Mouse (Mus musculus) MEL-GATA-1-ER (cell line): ENCODE data around the gene Ndufs2.

Experiments
- DNase-seq: peaks from one replicate; pipeline ENCODE4 v3.0.0-alpha.2; 2012; ENCODE audit warnings: low read depth; ENCODE audit errors: extremely low read depth

Ndufs2 gene

DNA sequence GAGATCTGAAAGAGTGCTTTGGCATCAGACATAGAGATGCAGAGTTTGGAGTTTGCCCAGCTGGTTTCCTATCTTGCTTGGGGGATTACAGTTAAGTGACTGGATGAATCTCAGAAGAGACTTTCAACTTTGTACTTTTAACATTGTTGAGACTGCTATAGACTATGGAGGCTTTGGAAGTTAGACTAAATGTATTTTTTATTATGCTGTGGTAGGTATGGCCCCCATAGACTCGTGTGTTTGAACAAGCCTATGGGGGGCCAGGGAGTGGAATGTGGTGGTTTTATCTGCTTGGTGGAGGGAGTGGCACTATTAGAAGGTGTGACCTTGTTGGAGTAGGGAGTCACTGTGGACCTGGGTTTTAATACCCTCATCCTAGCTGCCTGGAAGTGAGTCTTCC is 51.7 kb downstream of the Ndufs2 start:
- no peak for DNase-seq

GRCm38 (mm10) chr1:171195887-171196397 is 55.2 kb downstream of the Ndufs2 start, which contains the start of gene Pcp4l1:
Gene Pcp4l1, minus strand, starts transcription at chr1:171196268.
- DNase-seq = no peak

- no peak for DNase-seq
Observed at GRCm38 (mm10) chr1:171195046-171195822, 56.0 kb downstream of the Ndufs2 start.

DNA sequence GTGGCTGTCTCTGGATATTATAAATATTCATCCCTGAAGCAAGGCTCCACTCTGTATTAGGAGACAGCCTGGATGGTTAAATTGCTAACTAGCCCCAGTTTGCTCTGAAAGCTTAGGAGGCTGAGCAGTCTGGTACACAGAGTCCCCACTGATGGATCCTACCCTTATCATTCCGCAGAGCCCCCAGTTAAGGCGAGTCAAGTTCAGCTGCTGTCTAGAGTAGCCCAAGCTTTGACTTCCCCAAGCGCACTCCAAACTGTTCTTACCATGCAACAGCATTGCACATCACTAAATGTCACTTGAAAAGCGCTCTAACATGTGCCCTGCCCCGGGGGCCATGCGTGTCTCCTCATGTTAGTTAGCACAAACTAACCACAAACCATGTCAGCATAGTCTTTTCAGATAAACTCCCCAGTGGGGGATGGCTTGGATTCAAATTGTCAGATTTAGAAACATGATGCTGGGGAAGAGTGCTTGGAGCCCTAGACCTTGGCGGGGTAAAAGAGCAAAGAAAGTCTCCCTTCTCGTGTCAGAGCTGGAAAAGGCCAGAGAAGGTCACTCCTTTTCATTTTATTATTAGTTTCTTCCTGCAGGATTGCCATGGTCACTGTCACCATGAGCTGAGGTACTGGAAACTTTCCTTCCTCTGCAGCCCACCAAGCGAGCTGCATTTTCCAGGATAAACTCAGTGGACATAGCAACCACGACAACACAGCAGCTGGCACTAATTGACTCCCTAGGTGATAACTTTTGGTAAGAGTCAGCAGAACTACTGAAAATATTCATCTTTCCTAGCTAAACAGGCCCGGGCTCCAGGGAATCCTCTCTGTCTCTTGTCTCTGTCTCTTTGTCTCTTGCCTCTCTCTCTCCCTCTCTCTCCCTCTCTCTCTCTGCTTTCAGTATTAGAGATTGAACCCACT is 57.0 kb downstream of the Ndufs2 start:
- DNase-seq = no peak

- DNase-seq = no peak
Observed at GRCm38 (mm10) chr1:171193093-171193840, 57.9 kb downstream of the Ndufs2 start.

DNA sequence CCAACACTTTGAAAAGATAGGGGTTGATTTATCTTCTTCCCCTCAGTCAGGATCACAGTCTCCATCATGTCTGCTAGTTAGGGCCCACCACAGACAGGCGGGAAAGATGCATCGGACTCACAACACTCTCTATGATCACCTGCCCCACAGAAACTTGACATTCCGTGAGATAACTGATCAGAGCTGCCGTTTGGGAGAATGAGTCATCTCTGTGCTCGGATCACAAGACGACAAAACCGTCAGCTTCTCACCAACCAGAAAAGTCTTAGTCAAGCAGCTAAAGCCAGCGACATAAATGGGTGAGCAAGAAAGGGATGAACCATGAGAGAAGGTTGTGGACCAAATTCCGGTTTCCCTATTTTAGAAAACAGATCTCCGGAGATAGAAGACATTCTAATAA is 58.9 kb downstream of the Ndufs2 start:
- no peak for DNase-seq

DNA sequence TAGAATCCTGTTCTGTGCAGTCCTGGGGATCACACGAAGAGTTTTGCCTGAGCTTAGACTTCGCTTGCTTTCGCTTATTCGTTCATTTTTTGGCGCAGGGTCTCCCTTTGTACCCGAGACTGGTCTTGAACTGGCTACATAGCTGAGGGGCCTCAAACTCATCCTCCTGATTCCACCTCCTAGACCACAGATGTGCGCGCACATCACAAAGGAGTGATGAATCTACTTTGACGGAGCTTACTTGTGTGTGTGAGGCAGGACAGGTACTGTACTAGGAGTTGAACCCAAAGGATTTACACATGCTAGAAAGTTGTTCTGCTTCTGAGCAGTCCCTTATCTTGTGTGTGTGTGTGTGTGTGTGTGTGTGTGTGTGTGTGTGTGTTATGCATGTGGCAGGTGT is 60.4 kb downstream of the Ndufs2 start:
- DNase-seq = no peak

- no peak for DNase-seq
Observed at GRCm38 (mm10) chr1:171189476-171190114, 61.6 kb downstream of the Ndufs2 start.

DNA sequence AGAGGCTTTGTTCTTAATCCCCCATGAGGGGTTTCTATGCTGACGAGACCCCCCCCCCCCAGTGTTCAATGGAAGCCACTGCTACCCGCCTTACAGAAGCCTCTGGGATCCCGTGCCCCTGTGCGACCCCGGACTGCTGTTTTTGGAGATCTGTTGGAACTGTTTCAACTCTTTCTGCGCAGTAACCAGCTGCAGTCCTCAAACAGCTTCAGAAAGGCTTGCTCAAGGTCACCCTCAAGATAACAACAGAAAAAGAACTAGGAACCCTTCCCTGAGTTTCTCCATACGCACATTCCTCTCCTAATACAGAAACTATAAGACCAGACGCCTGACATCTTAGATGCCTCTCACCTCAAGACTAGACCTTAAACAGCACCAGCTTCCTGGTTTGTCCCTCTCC is 62.1 kb downstream of the Ndufs2 start:
- DNase-seq = no peak

GRCm38 (mm10) chr1:171187851-171188700 is 63.1 kb downstream of the Ndufs2 start:
- no peak for DNase-seq

DNA sequence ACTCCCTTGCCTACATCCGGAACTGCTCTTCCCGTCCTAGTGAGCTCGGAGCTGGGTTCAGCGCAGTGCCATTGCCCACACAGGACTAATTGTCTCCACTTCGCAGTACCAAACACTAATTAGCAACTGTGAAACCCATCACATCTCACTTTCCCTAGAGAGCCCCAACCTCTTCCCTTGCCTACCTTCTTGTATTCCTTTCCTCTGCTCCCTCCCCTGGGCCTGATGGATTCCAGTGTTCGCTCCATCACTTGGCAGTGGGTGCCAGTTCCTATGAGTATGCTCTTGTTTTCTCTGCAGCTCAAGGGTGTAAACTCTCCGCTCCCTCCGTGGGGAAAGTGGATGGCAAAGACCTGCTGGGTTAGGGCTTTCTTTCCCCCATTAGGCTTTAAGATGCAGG is 65.5 kb downstream of the Ndufs2 start:
- DNase-seq = no peak
